Mouse (Mus musculus) kidney, adult 2 months (tissue): ENCODE measurements around the gene H2-DMa. TPM values are rescaled to one million over a fixed set of nuclear protein-coding genes. Genes with fewer than 3 reads are reported as not detected.

Source experiments
- DNase-seq: peaks from one replicate; pipeline ENCODE4 v3.0.0; 2021
- H3K27ac ChIP-seq: fragments of 200-500 bp; 2 replicates; pipeline ENCODE4 v1.5.1; 2012; ENCODE audit warnings: low read depth, low read length, control low read depth, inconsistent platforms; ENCODE audit not compliant: insufficient read depth
- H3K27me3 ChIP-seq: fragments of 200-500 bp; replicated peaks from 2 replicates; pipeline ENCODE4 v1.6.1; 2012; ENCODE audit warnings: mild to moderate bottlenecking, moderate library complexity, low read length, inconsistent platforms; ENCODE audit not compliant: control insufficient read depth, insufficient read depth
- H3K36me3 ChIP-seq: fragments of 200-500 bp; 2 replicates; pipeline ENCODE4 v1.6.1; 2012; ENCODE audit warnings: mild to moderate bottlenecking, moderate library complexity, low read length, inconsistent platforms; ENCODE audit not compliant: control insufficient read depth, insufficient read depth
- H3K4me1 ChIP-seq: fragments of 200-500 bp; 2 replicates; pipeline ENCODE4 v1.6.1; 2011; ENCODE audit warnings: low read length; ENCODE audit not compliant: control insufficient read depth, insufficient read depth
- H3K4me3 ChIP-seq: fragments of 200-500 bp; 2 replicates; pipeline ENCODE4 v1.5.1; 2011; ENCODE audit warnings: mild to moderate bottlenecking, low read depth, low read length, control low read depth; ENCODE audit not compliant: insufficient read depth
- CTCF ChIP-seq: fragments of 200-500 bp; conservative IDR thresholded peaks from 2 replicates; pipeline ENCODE4 v1.5.1; 2011; ENCODE audit warnings: low read depth, mild to moderate bottlenecking, control low read depth, low read length, moderate library complexity, mixed read lengths; ENCODE audit not compliant: insufficient read depth, insufficient read length
- POLR2A ChIP-seq: fragments of 200-500 bp; IDR thresholded peaks from one replicate; pipeline ENCODE4 v1.6.1; 2011; ENCODE audit warnings: low read depth, low read length, control low read depth
- WGBS: fragments of 180-500 bp; shearing (Covaris S2); methylation state at CpG from one replicate; pipeline ENCODE4 v1.1.7; 2018; 5-methylcytosine and 5-hydroxymethylcytosine counted together
- polyA plus RNA-seq: library from polyadenylated mRNA; depleted of rRNA; stranded (reverse); fragments of >200 nt; gene quantifications from 2 replicates; pipeline ENCODE4 v1.2.3, GENCODE M21; 2012

The H2-DMa gene
- polyA plus RNA-seq, 1 experiment: 37.1 TPM

- DNase-seq: no peak
- TF ChIP-seq CTCF (no peak), POLR2A (no peak)
- 82% methylated on average over 3 of the region's 3 CpGs for WGBS
- Histone ChIP-seq H3K27me3 (no peaks in the 10 kb centered on the region), H3K27ac (no peak overlapping the region), H3K4me1 (no peaks in the 10 kb centered on the region), H3K4me3 (no peak overlapping the region), H3K36me3 (no peaks in the 10 kb centered on the region)
Observed at GRCm38 (mm10) chr17:34134451-34134850, 15.1 kb downstream of the H2-DMa start.

- DNase-seq: peak; percentile 99
- Histone ChIP-seq H3K4me1 (no peaks in the 10 kb centered on the region), H3K27me3 (no peaks in the 10 kb centered on the region), H3K36me3 (no peaks in the 10 kb centered on the region), H3K4me3 (peak overlapping the region; percentile 63), H3K27ac (no peak overlapping the region)
- peak; percentile 99 for TF ChIP-seq CTCF
- no peak for TF ChIP-seq POLR2A
- 6% methylated on average over 31 of the region's 31 CpGs for WGBS
Observed at GRCm38 (mm10) chr17:34135297-34136224, 16.2 kb downstream of the H2-DMa start.

- TF ChIP-seq CTCF: no peak
- no peak for TF ChIP-seq POLR2A
- DNase-seq: no peak
- H3K36me3 ChIP-seq: no peaks in the 10 kb centered on the region
- 79% methylated on average over 7 of the region's 7 CpGs for WGBS
- H3K27ac ChIP-seq: no peak overlapping the region
- H3K4me1 ChIP-seq: no peaks in the 10 kb centered on the region
- H3K27me3 ChIP-seq: no peaks in the 10 kb centered on the region
- no peak overlapping the region for H3K4me3 ChIP-seq
Observed at GRCm38 (mm10) chr17:34137601-34138000, 18.3 kb downstream of the H2-DMa start.

- 91% methylated on average over 7 of the region's 7 CpGs for WGBS
- Histone ChIP-seq H3K4me1 (no peaks in the 10 kb centered on the region), H3K4me3 (no peak overlapping the region), H3K27me3 (no peaks in the 10 kb centered on the region), H3K27ac (no peak overlapping the region), H3K36me3 (no peaks in the 10 kb centered on the region)
- TF ChIP-seq POLR2A (no peak), CTCF (no peak)
- DNase-seq: no peak
Observed at GRCm38 (mm10) chr17:34138655-34139054, 19.3 kb downstream of the H2-DMa start.

GRCm38 (mm10) chr17:34139416-34139815 is 20.1 kb downstream of the H2-DMa start:
- Histone ChIP-seq H3K4me3 (peak overlapping the region; percentile 20), H3K4me1 (no peaks in the 10 kb centered on the region), H3K27me3 (no peaks in the 10 kb centered on the region), H3K36me3 (no peaks in the 10 kb centered on the region), H3K27ac (no peak overlapping the region)
- peak; percentile 64 for DNase-seq
- no peak for TF ChIP-seq CTCF
- TF ChIP-seq POLR2A: no peak
- 7% methylated on average over 16 of the region's 16 CpGs for WGBS

- Histone ChIP-seq H3K36me3 (no peaks in the 10 kb centered on the region), H3K4me1 (no peaks in the 10 kb centered on the region), H3K4me3 (no peak overlapping the region), H3K27ac (no peak overlapping the region), H3K27me3 (no peaks in the 10 kb centered on the region)
- WGBS: 26% methylated on average over 5 of the region's 5 CpGs
- DNase-seq: no peak
- TF ChIP-seq CTCF (no peak), POLR2A (no peak)
Observed at GRCm38 (mm10) chr17:34140240-34140639, 20.9 kb downstream of the H2-DMa start.

- Histone ChIP-seq H3K4me1 (no peaks in the 10 kb centered on the region), H3K27ac (no peak overlapping the region), H3K36me3 (no peaks in the 10 kb centered on the region), H3K27me3 (no peaks in the 10 kb centered on the region), H3K4me3 (no peak overlapping the region)
- 68% methylated on average over 4 of the region's 4 CpGs for WGBS
- DNase-seq: no peak
- no peak for TF ChIP-seq POLR2A
Observed at GRCm38 (mm10) chr17:34141448-34141847, 22.1 kb downstream of the H2-DMa start.

- WGBS: 72% methylated on average over 7 of the region's 7 CpGs
- DNase-seq: no peak
- no peak for TF ChIP-seq CTCF
- TF ChIP-seq POLR2A: no peak
- H3K4me1 ChIP-seq: no peaks in the 10 kb centered on the region
- no peaks in the 10 kb centered on the region for H3K36me3 ChIP-seq
- no peak overlapping the region for H3K4me3 ChIP-seq
- no peak overlapping the region for H3K27ac ChIP-seq
- H3K27me3 ChIP-seq: no peaks in the 10 kb centered on the region
Observed at GRCm38 (mm10) chr17:34142456-34143010, 23.2 kb downstream of the H2-DMa start.
